Mouse (Mus musculus): ENCODE measurements around the gene Gm19426. TPM values are rescaled to one million over a fixed set of nuclear protein-coding genes. Genes with fewer than 3 reads are reported as not detected.
"Not testable (repeated sequence)": the region's sequence is repeated elsewhere in the genome, so short reads cannot be mapped to it uniquely, and the experiment has no call there.

Gene Gm19426
- total RNA-seq, 4 experiments from 2014 or later, result 1.9 to 4.2 (median 2.5) TPM

DNA sequence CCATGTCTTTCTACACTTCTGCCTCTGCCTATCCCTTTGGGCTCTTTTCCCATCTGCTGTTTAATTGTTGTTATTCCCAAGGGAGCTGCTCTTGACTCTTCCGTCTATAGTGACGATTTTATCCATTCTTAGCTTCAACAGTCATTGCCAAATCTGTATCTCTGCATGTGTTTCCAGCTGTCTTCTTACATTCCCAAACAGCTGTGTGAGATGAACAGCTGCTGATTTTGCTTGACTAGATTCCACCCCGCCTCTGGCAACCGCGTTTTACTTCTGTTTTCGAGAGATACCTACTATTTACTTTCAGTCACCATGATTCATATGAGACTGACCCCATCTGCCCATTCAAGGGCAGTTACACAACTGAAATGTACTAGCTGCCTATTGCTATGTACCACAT lies 6.7 kb upstream of the Gm19426 start:
- no peak for DNase-seq (ENCODE audit: low spot score in 2 of 2)

DNA sequence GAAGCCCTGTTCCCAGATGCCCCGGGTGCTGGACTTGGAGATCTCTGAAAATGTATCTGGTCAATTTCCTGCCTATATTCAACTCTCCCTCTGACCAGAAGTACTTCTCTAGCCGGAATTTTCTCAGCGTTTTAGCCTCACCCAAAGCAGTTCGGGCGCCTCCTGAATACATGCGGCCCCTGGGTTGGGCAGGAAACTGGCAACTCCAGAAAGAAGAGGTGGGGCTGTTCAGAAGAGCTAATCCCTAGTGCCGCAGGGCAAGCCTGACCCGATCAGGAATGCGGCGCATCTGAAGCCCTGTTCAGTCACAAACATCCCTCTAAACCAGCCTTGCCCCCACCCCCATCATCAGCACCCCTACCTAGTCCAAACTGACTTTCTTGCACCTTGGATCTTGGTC lies 671 bp upstream of the Gm19426 start:
- no peak for DNase-seq (ENCODE audit: low spot score in 2 of 2)

DNA sequence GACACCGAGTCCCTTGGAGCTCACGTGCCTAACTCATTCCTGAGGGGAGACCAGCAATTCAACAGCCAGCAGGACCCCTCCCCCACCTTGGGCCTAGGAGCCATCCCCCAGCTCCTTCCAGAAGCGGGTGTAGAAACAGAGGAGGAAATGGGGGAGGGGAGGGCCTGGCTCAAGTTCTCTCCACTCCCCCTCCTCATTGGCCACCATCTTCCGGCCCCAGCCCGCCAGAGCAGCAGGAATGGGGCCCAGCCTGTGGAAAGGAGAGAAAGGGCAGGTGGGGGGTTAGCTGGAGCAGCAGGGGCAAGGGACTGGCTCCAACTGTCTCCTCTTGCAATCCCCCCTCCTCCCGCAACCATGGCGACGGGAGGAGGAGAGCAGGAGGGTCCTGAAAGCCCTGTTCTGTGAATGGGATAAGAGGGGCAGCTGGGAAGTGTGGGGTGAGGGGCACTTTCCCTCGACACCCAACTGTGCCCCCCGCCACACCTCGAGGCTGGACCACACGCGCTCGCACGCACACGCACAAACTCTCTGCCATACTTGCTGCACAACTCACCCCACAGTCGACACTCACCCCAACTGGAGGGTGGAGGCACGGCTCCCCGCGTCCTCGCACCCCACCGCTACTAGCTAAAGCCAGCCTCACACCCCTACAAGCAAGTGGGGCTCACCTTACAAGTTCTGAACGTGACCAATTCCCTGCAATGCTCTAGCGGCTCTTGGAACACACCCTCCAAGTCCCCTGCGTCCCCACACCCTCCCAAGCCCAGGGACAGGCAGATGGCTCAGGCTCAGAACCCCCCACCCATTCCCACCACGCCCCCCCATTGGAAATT lies 788 bp downstream of the Gm19426 start:
- no peak for DNase-seq (ENCODE audit: low spot score in 2 of 2)

DNA sequence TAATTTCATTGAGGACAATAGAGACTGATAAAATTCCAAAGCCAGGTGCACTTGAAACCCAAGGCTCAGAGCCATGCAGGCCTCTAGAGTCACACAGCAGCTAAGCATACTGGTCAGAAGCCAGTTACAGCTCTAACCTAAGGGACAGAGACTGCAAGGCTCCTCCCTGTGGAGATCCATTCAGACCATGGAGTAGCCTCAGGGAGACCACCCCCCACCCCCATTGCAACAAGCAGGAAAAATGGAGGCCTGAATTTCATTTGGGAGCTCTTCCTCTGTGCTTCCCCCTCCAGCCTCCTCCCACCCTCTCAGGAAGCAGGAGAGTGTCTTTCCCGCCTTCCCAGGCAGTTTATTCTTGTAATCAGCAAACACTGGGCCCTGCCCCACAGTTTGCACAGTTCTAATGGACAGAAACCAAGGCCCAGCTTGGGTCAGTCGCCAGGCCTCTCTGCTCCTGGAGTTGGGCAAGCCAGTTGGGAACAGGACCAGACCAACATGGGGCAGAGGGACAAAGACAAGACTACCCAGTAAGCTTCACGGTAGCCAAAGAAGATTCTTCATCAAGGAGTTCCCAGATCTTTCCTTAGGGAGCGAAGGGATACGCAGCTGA lies 1.5 kb downstream of the Gm19426 start:
- no peak for DNase-seq (ENCODE audit: low spot score in 2 of 2)

DNA sequence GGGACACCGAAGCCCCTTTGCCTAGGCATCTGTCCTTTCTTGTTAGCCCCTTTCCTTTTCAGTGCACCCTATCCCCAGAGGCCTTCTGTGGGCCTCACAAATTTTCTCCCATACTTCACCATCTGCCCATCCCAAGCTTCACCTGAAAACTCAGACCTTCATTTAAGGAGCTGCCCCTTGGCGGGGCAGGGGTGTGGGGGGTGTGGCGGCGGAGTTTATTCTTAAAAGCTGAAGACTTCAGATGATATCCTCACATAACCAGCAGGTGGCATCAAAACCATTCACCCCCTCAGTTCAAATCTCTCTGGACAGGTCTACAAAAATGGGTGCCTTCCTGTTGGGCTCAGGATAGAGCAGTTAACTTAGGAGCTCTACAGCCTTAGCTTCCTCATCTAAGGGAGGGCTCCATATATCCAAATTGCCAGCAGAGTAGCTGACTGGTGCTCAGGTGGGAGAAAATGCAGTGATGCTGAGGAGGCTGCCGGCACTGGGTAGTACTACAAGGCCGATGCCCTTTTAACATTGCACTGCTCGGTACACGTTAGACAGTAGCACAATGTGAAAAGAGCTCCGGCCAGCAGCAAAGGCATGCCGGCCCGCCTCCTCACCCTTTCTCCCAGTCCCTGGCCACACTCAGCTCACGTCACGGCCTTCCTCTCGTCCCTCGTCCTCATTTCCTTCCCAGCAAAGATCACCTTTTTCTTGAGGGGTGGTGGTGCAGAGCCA lies 2.7 kb downstream of the Gm19426 start:
- DNase-seq (ENCODE audit: low spot score in 2 of 2), result no peak

DNA sequence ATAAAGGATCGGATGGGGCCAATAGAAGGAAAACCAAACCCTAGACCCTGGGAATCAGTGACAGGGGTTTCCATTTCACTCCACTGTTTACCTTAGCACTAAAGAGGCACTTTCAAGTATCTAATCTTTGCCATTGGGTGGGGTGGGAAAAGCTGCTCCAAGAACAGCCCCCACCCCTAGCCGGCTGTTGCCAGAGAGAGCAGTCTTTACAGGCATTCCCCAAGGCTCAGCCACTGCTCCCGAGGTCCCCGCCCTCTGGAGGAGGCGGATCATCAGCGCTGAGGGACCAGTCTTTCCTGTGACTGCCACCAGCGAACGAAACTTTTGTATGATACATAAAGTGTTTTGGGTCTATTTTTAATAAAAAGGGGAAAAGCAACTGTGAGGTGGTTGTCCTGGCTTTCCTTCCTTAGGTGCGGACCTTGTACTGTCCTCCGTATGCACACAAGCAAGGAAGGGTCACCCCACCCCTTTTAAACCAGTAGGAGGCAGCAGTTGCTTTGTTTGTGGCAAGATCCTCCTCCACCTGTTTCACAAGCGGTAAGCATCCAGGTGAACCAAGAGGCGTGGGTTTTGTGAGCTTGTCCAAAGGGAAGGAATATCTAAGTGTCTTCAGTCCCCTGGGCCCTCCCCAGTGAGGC lies 5.1 kb downstream of the Gm19426 start:
- no peak for DNase-seq (ENCODE audit: low spot score in 2 of 2)

DNA sequence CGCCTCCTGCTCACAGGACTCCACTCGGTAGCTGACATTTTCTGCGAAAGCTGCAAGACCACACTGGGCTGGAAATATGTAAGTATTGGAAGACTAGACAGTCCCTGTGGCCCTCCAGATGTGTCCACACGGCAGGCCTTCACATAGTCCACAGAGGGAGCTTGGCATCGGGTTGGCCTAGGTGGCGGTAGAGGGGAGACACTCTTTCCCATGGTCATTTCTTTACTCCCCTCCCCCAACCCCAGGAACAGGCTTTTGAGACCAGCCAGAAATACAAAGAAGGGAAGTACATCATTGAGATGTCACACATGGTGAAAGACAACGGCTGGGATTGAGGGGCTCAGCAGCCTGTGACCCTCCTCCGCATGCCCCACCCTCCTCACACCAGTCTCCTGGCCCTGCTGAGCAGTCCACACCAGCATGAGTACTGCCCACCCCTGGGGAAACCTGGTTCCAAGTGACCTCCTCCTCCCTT lies 6.0 kb downstream of the Gm19426 start:
- DNase-seq (ENCODE audit: low spot score in 2 of 2), result no peak

DNA sequence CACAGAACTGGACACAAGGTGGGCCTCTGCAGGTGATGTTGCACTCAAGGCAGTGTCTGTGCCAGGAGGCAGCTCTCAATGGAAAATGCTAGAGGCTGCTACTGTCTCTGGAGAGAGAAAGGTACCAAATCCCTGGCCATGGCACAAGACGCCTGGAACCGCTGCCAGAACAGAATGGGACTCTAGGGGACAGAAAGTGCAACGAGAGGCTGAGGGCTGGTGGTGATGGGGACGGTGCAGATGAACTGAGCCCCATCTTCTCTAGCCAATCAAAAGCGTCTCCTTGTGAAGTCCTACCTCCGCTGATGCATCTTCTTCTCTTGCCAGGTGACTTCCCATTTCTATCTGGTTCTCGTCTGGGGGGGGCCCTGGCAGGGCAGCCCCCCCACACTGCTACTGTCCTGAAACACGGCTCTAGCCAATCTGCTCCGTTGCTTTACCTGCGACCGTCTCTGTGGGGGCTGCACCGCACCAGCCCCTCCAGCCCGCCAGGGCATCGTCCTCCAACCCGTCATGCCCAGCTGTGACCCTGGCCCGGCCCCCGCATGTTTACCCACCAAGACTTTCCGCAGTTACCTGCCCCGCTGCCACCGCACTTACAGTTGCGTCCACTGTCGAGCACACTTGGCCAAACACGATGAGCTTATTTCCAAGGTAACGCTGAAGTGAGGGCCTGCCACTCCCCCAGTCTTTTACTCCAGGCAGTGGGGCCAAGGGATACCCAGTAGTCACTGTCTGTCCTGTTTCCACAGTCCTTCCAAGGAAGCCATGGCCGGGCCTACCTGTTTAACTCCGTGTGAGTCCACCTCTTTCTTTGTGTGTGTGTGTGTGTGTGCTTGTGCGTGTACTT lies 6.9 kb downstream of the Gm19426 start:
- no peak for DNase-seq (ENCODE audit: low spot score in 2 of 2)

DNA sequence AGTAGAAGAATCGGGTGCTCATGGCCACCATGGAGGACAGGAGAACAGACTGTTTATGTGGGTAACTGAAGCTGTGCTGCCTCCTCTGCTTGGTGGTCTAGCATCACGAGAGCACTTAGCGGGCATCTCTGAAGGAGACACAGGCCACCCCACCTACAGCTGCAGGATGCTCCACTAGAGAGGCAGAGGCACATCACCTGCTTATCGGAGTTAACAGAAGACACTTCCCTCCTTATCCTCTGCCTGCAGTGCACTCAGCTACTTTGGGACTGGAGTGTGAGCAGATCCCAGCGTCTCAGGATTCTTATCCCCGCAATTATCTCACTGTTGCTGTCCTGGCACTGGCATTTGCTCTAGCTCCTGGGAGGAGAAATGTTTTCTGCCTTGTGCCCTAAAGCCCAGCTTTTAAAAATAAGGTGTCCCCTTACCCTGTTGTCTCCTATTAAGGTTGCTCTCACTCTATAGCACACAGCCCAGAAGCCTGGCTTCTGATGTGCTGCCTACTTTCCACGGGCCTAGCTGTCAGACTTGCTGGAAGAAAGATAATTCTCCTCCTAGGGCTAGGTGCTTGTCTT lies 8.0 kb downstream of the Gm19426 start:
- DNase-seq (ENCODE audit: low spot score in 2 of 2), result no peak

DNA sequence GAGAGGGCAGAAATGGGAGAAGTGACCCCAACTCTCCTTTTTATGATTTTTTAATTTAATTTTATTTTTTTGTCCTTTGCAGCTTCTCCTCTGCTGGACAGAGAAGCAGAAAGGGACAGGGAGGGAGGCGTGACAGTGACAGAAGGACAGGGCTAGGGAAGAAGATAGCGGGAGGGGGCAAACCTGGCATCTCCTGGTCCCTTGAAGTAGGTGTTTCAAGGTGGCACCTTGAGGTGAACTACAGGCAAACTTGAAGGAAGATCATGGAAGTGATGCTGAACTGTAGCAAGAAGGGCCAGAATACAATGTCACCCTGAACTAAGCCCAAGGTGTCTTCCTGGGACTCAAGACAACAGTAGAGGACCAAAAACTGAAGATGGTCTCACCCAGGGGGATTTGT lies 8.5 kb downstream of the Gm19426 start:
- DNase-seq (ENCODE audit: low spot score in 2 of 2), result no peak

DNA sequence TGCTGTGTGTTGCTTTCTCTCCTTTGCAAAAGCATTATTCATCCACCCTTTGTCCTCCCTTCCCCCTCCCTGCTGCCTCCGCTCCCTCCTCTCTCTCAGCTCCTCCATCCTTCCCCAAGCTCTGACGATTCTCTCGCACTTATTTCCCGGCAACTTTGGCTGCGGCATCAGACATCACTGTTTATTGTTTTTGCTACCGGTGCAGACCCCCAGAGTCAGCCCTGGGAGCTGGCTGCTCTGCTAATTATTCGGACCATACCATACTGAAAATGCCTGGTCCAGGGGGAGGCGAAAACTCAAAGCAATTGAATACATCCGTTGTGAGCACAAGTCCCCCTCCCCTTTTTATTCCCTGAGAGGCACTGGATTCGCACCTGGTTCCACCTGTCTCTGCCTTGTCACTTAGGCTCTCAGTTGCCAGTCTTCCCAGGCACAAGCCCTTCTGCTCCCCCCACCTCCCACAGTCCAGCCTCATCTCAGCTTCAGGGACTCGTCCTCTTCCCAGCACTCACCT lies 9.0 kb downstream of the Gm19426 start:
- DNase-seq (ENCODE audit: low spot score in 2 of 2), result no peak

DNA sequence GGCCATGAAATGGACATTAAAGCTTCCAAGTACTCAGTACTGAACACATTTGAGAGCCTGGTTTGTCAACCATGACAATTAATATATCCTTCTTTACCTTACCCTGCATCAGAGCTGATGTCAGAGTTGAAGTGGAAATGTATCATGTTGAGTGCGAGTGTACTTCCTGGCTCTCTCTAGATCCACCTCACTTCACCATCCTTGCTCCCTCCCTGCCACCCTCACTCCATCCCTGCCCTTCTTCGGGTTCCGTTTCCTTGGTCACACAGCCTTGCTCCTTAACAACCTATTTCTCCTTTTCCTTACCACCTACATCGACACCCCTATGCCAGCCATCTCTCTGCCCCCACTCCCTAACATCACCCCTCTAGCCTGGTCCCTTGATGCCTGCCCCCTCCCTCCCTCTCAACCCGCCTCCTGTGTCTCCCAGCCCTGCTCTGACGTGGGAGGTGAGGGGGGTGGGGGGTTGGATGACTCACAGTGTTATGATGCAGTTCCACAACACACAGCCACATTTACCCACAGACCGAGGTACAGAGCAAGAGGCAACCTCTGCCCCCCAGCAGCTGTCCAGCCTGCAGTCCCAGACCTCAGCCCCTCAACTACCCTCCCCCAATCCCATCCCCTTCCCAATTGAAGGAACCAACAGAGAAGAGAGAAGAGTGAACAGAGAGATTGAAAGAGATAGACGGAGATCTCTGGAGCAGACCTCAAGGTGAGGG lies 9.7 kb downstream of the Gm19426 start, which contains the start of gene Ypel4:
TSS of gene Ypel4 (plus strand) at position 480 of the 722 bp plus-strand sequence.
- DNase-seq (ENCODE audit: low spot score in 2 of 2), result peak; percentile 68 to 78

DNA sequence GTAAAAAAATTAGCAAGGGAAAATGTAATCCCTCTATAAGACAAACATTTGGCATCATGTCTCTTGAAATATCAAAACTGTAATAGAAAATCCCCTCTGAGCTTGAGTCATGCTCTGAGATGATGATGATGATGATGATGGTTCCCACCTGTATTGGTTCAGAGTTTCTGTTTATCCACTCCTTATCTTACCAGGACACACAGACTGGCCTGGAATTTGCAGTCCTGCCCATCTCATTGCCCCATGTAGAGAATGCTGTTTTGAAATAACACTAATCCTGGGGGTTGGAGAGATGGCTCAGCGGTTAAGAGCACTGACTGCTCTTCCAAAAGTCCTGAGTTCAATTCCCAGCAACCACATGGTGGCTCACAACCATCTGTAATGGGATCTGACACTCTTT lies 11.1 kb downstream of the Gm19426 start:
- DNase-seq (ENCODE audit: low spot score in 2 of 2), result no peak

DNA sequence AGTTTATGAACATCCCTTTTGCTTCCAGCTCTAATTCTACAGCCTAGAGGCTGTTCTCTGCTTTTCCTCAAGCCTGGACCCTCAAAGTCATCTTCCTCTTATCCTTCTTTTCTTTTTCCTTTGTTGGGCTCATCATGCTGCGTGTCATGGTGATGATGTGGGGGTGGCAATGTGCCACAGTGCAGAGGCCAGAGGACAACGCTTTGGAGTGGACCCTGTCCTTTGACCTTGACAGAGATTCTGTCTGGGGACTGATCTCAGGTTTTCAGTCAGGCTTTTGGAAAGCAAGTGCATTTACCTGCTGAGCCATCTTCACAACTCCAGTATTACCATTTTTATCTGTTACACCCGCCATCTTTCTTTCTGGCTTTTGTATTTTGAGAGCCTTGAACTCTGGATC lies 12.2 kb downstream of the Gm19426 start:
- DNase-seq (ENCODE audit: low spot score in 2 of 2), result no peak

DNA sequence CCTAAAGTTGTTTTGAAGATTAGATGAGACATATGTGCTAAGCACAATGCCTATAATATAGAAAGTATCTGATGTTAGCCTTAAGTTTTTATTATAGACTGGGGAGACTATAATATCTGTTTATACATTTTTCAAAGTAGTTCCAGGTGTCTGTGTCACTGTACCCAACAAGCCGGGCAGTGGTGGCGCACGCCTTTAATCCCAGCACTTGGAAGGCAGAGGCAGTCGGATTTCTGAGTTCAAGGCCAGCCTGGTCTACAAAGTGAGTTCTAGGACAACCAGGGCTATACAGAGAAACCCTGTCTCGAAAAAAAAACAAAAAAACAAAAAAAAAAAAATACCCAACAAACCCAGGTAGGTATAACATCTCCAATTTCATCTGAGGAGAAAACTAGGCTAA lies 15.3 kb downstream of the Gm19426 start:
- DNase-seq (ENCODE audit: low spot score in 2 of 2), result not testable (repeated sequence)

DNA sequence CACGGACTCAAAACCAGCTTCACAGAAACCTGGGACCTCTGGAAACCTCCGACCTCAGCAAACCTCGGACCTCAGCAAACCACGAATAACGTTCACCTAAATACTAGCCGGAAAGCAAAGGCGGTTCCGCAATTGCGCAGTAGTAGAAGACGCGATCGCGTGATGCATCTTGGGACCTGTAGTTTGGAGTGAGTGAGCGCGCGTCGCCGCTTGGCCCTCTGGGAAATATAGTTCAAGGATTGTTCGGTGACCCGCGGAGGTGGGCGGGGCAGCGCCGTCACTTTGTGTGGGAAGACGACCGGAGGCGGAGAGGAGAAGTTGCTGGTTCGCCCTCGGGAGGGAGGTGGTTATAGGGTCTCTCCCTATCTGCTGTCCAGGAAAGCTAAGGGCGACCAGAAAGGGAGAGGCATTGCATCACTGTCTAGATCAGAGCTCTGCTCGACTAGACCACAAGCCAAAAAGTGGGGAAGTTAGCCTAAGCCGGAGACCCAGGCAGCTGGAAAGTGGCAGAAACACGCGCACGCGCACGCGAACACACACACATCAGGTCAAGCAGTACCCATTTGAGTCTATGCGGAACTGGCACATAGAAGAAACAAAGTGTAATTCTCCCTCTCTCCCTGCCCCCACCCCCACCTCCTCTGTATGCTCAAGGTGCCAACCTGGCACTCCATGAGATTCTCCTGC lies 16.1 kb downstream of the Gm19426 start, which contains the start of gene Clp1:
TSS of gene Clp1 (minus strand) at position 179 of the 687 bp plus-strand sequence.
- DNase-seq (ENCODE audit: low spot score in 2 of 2), result peak; percentile 95 to 97

DNA sequence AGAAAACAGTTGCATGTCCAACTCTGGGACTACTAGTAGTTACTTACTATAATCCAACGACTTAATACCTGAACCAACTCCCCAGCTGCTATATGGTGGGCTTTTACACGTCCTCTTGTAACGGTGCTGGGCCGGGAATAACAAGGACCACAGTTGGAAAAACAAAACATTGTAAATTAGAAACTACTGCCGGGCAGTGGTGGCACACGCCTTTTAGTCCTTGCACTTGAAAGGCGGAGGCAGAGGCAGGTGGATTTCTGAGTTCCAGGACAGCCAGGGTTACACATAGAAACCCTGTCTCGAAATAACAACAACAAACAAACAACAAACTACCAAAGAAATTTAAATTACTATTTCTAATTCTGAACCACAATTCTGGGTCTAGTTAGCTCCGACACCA lies 16.7 kb downstream of the Gm19426 start:
- no peak for DNase-seq (ENCODE audit: low spot score in 2 of 2)

DNA sequence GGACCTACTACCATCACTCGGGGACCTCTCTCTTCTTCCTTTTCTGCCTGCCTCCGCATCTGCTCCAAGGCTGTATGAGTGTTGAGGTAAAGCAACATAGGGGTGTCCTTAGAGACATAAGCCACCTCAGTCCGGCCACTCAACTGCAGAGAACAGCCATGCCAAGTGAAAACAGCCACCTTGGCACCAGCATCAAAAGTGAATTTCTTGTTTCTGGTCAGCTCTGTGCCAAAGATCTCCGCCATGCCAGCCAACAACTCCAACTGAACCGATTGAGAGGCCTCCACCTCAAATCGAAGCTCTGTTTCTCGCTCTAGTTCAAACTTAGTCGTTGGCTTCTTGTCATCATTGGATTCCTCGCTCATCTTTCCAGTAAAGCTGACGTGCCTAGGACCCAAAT lies 17.7 kb downstream of the Gm19426 start:
- no peak for DNase-seq (ENCODE audit: low spot score in 2 of 2)

DNA sequence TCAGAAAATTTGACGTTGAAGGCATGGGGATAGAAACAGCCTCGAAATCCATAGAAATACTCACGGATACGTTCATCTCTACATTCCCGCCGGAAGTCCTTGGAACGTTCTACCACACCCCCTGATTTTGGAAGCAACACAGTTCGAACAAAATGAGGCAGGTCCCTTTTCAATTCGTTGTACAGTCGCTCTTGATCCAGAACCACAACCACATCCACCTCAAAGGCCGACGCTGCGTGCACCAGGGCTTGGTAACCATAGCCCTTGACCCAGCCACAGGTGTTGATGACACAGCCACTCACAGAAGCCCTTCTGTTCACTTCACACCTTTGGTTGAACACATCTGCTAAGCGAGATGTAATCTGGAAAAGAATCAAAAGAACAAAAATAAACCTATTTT lies 19.6 kb downstream of the Gm19426 start:
- DNase-seq (ENCODE audit: low spot score in 2 of 2), result no peak

Data from layer of hippocampus, adult 8-10 months (tissue).